Mouse (Mus musculus) adipocyte (in vitro differentiated cells): Measurements from ENCODE around the gene Tfap2e.

Experiments used
- DNase-seq: peaks from one replicate; pipeline ENCODE4 v3.0.0-alpha.2; 2016; ENCODE audit warnings: low spot score

Gene Tfap2e

DNA sequence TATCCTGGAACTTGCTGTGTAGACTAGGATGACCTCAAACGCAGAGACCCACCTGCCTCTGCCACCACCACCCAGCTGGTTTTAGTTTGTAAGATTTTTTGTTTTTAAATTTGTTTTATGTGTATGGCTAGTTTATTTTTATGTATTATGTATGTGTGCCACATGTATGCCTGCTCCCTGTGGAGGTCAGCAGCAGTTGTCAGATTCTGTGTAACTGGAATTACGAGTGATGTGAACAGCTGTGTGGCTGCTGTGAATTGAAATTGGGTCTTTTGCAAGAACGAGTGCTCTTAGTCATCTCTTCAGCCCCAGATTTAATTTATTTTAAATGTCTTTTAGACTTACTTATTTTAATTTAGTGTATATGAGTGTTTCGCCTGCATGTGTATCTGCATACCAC is 39.1 kb downstream of the Tfap2e start:
- no peak for DNase-seq

DNA sequence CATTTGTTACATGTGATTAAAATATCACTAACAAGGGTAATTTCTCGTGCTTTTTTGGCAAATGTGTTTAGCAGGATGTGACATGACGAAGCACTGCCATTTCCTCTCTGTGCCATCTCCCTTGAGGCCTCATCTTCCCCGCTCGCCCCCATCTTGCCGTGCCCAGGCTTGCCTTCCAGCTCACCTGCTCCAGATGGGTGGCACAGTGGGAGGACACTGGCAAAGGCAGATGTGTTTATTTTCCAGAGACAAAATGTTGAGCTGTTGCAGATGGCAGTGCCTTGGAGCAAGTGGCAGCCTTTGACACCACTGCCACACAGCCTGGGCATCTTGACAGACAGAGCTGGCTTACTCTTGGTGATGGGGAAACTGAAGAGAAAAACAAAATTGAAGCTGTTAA is 43.0 kb downstream of the Tfap2e start:
- DNase-seq = peak; percentile 28

DNA sequence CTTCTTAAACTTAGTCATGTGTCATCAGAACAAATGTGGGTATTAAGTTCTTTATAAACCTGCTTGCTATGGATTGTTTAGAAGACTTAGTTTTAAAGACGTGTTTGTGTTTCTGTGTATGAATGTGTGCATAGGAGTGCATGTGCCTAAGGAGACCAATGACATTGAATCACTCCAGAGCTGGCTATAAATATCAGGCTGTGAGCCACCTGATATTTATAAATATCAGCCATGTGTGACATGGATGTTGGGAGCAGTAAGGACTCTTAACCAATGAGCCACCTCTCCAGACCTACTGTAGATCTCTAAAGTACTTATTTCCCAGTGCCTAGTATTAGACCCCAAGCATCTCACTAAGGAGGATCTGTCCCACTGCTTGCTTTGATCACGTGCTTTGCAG is 46.6 kb downstream of the Tfap2e start:
- DNase-seq = no peak

DNA sequence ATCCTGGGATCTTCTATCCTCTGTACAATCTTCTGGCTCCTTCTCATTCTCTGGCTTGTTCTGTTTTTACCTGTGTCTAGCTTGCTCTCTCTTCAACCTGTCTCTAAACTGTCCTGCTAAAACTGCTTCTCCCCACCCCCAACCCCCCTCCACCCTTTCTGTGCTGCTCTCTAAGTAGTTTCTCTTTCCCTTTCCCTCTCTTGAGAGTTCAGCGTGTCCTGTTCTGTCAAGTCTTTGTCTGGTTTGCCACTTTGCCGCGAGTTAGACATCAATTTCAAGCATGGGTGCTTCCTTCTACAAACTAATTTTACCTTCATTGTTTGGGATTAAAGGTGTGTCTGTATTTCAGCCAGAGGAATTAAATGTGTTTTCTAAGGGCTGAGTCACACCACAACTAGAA is 53.0 kb downstream of the Tfap2e start:
- peak; percentile 26 for DNase-seq

DNA sequence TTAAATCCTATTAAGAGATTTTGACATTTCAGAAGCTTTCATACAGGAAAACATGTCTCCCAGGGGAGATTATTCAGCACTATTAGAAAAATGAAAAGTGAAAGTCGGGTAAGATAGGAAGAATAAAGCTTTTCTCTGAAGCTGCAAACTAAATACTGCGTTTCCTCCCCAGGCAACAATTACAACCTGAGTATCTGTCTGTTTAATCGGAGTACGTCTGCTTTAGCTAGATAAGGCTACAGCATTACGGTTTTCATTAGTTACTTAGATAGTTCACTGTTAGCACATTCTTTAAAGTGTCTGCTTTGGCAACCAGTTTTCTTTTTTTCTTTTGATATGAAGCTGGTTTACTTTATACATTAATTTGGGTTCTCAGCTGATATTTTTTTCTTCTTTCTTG is 53.7 kb downstream of the Tfap2e start:
- peak; percentile 22 for DNase-seq

DNA sequence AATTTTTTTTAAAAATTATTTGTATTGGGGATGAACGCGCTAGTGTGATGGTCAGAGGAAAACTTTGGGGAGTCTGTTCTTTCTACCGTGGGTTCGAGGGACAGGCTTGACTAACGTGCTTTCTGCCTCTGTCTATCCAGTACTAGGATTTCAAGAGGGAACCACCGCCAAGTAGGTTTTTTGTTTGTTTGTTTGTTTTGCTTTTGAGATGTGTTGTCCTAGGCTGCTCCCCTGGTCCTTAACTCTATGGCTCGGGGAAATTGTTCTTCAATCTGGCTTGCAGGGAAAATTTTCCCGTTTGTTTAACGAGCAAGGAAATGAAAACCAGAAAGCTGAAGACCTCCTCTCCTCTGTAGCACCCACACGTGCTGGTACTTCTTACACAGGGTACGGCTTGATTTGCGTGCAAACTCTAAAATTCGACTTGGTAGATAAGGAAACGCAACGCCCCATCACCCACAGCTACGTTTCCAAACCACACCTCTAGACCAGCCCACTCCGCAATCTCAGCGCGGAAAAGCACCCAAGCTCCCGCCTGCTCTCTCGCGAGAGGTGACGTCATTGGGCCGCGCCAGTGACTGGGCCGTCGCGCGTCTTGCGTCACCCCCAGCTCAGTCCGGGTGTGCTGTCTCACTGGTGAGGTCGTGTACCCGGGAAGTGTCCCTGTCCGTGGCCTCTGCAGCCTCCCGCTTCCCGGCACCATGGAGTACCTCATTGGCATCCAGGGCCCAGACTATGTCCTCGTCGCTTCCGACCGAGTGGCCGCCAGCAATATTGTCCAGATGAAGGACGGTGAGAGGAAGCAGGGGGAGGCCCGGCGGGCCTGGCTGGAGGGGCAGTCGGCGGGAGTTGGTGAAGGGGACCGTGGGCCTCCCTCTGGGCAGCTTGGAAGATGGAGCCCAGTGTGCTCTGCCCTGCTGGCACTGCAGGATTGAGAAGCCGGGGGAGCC is 58.7 kb downstream of the Tfap2e start, which contains the start of gene Psmb2:
TSS of gene Psmb2 (plus strand) at position 577 of the 950 bp plus-strand sequence.
- peak; percentile 97 for DNase-seq

DNA sequence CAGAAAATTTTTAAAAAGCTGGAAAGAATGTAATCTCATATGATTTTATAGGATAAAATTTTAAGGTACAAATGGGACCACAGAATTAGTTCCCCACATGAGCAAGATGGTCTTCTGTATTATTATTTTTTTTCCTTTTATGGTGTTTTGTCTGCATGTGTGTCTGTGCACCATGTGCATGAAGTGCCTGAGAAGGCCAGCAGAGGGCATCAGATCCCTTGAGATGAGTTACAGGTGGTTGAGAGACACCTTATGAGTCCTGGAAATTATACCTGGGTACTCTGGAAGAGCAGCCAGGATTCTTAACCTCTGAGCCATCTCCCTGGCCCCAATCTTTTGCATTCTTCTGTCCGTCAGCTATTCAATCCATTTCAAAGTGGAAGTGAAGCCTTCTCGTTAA is 69.0 kb downstream of the Tfap2e start:
- DNase-seq = no peak
